Comparison of ENCODE assay signal across 8 mouse cellular contexts in genomic region chr7:19489525-19489924, GRCm38 (mm10). TPM values are rescaled to one million over a fixed set of nuclear protein-coding genes. Genes with fewer than 3 reads are reported as not detected.
DNase-seq lines count a peak whose midpoint lies in the region; ATAC-seq lines count a peak whose summit lies in the region.

No protein-coding gene starts in this region.

- WGBS in heart, embryonic 13.5 days: 22% methylated on average over 31 of the region's 31 CpGs
- WGBS in limb, embryonic 13.5 days: 3% methylated on average over 31 of the region's 31 CpGs

- peak overlapping the region; percentile 34 for H3K4me3 ChIP-seq in heart, embryonic 13.5 days
- peak overlapping the region; percentile 34 for H3K4me3 ChIP-seq in limb, embryonic 13.5 days

- H3K9me3 ChIP-seq in heart, embryonic 13.5 days: no peaks in the 10 kb centered on the region
- H3K9me3 ChIP-seq in limb, embryonic 13.5 days: no peaks in the 10 kb centered on the region

- peaks cover 71% of the 10 kb centered on the region for H3K27me3 ChIP-seq in heart, embryonic 13.5 days (replicated peaks)
- peaks cover 67% of the 10 kb centered on the region for H3K27me3 ChIP-seq in limb, embryonic 13.5 days

- no peak overlapping the region for H3K27ac ChIP-seq in heart, embryonic 13.5 days (replicated peaks)
- no peak overlapping the region for H3K27ac ChIP-seq in limb, embryonic 13.5 days

- H3K4me1 ChIP-seq in heart, embryonic 13.5 days: peaks cover 17% of the 10 kb centered on the region
- H3K4me1 ChIP-seq in limb, embryonic 13.5 days: peaks cover 16% of the 10 kb centered on the region; the same call in 1 of the 2 replicates

- peak overlapping the region; percentile 54 for H3K4me2 ChIP-seq in heart, embryonic 13.5 days
- H3K4me2 ChIP-seq in limb, embryonic 13.5 days (replicated peaks): peak overlapping the region; percentile 56

- ATAC-seq in heart, embryonic 13.5 days (ENCODE audit: extremely low read depth, insufficient number of reproducible peaks, low FRiP score, low TSS enrichment): no peak
- ATAC-seq in limb, embryonic 13.5 days (ENCODE audit: low FRiP score, low read depth): 0 out of 2 replicates have a peak, but pooled peaks have one; percentile 19
- no peak for ATAC-seq in granulocyte monocyte progenitor cell, adult 5-6 weeks (replicated peaks; ENCODE audit: poor library complexity, severe bottlenecking)

- no peak for DNase-seq in heart, postnatal 10 days
- peak; percentile 31 for DNase-seq in right cerebral cortex, postnatal 4 days
- no peak for DNase-seq in right cerebral cortex, adult 18-20 months
- DNase-seq in c-Kit-positive CD71-positive TER-119-positive erythroid progenitor cells, embryonic 14.5 days (ENCODE audit: low spot score): no peak
- no peak for DNase-seq in B cell, adult 2 months

- no peak overlapping the region for H3K9ac ChIP-seq in heart, embryonic 13.5 days
- H3K9ac ChIP-seq in limb, embryonic 13.5 days: peak overlapping the region; percentile 54

- intact Hi-C loops in heart, postnatal 10 days (cut with DNase I): no loop called here

- no peaks in the 10 kb centered on the region for H3K36me3 ChIP-seq in heart, embryonic 13.5 days
- H3K36me3 ChIP-seq in limb, embryonic 13.5 days: no peaks in the 10 kb centered on the region

RNA-seq across cellular contexts. Expression of gene Bloc1s3, which starts 18.6 kb away (rescaled TPM):
- 1.5 TPM in 2 replicates for polyA plus RNA-seq in heart, embryonic 13.5 days (2015; fragmentation: Nextera tagmentation; extraction: Ambion mirVana)
- total RNA-seq in heart, postnatal 10 days (2021): 1 to 10 TPM; 2.3 to 3.2 TPM
- polyA plus RNA-seq in limb, embryonic 13.5 days (2015; fragmentation: Nextera tagmentation; extraction: Ambion mirVana): 2.5 TPM in 2 replicates
- total RNA-seq in granulocyte monocyte progenitor cell, adult 5-6 weeks (2014; fragmentation: Nextera tagmentation): 3.1 and 4.5 TPM in 2 replicates
- total RNA-seq in granulocyte monocyte progenitor cell, adult 5-6 weeks (2017): 0.60 and 1.0 TPM in 2 replicates

RNA-seq across cellular contexts. Expression of gene Trappc6a, which starts 18.7 kb away (rescaled TPM):
- 71.4 and 77.4 TPM in 2 replicates for polyA plus RNA-seq in heart, embryonic 13.5 days (2015; fragmentation: Nextera tagmentation; extraction: Ambion mirVana)
- 10 to 100 TPM; 43.1 to 53.1 TPM for total RNA-seq in heart, postnatal 10 days (2021)
- polyA plus RNA-seq in limb, embryonic 13.5 days (2015; fragmentation: Nextera tagmentation; extraction: Ambion mirVana): 67.5 and 67.8 TPM in 2 replicates
- 75.3 and 83.4 TPM in 2 replicates for total RNA-seq in granulocyte monocyte progenitor cell, adult 5-6 weeks (2014; fragmentation: Nextera tagmentation)
- total RNA-seq in granulocyte monocyte progenitor cell, adult 5-6 weeks (2017): 28.2 and 30.6 TPM in 2 replicates

RNA-seq across cellular contexts. Expression of gene Exoc3l2, which starts 26.4 kb away (rescaled TPM):
- 1.1 and 1.2 TPM in 2 replicates for polyA plus RNA-seq in heart, embryonic 13.5 days (2015; fragmentation: Nextera tagmentation; extraction: Ambion mirVana)
- total RNA-seq in heart, postnatal 10 days (2021): 1 to 10 TPM in 1 of 2 experiments, under 1 TPM in 1; 0.81 to 1.0 TPM
- polyA plus RNA-seq in limb, embryonic 13.5 days (2015; fragmentation: Nextera tagmentation; extraction: Ambion mirVana): 1.1 and 1.3 TPM in 2 replicates
- 1.0 and 2.5 TPM in 2 replicates for total RNA-seq in granulocyte monocyte progenitor cell, adult 5-6 weeks (2014; fragmentation: Nextera tagmentation)
- total RNA-seq in granulocyte monocyte progenitor cell, adult 5-6 weeks (2017): 0.95 TPM in 1 of 2 replicates, not detected in the other

RNA-seq across cellular contexts. Expression of gene Nkpd1, which starts 28.1 kb away (rescaled TPM):
- 0.06 TPM in 1 of 2 replicates, not detected in the other for polyA plus RNA-seq in heart, embryonic 13.5 days (2015; fragmentation: Nextera tagmentation; extraction: Ambion mirVana)
- not detected for total RNA-seq in heart, postnatal 10 days (2021)
- polyA plus RNA-seq in limb, embryonic 13.5 days (2015; fragmentation: Nextera tagmentation; extraction: Ambion mirVana): 0.10 and 0.11 TPM in 2 replicates
- total RNA-seq in granulocyte monocyte progenitor cell, adult 5-6 weeks (2014; fragmentation: Nextera tagmentation): not detected in 2 replicates
- total RNA-seq in granulocyte monocyte progenitor cell, adult 5-6 weeks (2017): not detected in 2 replicates

RNA-seq across cellular contexts. Expression of gene Mark4, which starts 30.9 kb away (rescaled TPM):
- polyA plus RNA-seq in heart, embryonic 13.5 days (2015; fragmentation: Nextera tagmentation; extraction: Ambion mirVana): 6.5 and 7.5 TPM in 2 replicates
- total RNA-seq in heart, postnatal 10 days (2021): 10 to 100 TPM; 26.6 to 26.8 TPM
- polyA plus RNA-seq in limb, embryonic 13.5 days (2015; fragmentation: Nextera tagmentation; extraction: Ambion mirVana): 9.8 and 10.3 TPM in 2 replicates
- 9.1 and 10.8 TPM in 2 replicates for total RNA-seq in granulocyte monocyte progenitor cell, adult 5-6 weeks (2014; fragmentation: Nextera tagmentation)
- 2.5 and 3.8 TPM in 2 replicates for total RNA-seq in granulocyte monocyte progenitor cell, adult 5-6 weeks (2017)
